Mouse (Mus musculus) cerebellum, postnatal 10 days (tissue): ENCODE data around the gene Evi2a.
A peak's percentile ranks its signal among the peaks of the same experiment; 100 is the strongest.

ENCODE experiments used
- DNase-seq, 2 experiments: peaks; one replicate each; pipeline ENCODE4 v3.0.0; 2021; ENCODE audit warnings: mixed read lengths in 2 of 2

Gene Evi2a

GRCm38 (mm10) chr11:79530333-79530761, at the start of gene Evi2a, which contains the start of gene Evi2:
Gene Evi2a (minus strand): TSS chr11:79530609.
Gene Evi2 (minus strand): TSS chr11:79530589.
- DNase-seq = no peak

GRCm38 (mm10) chr11:79577741-79578140, 47.3 kb upstream of the Evi2a start:
- DNase-seq = peak; percentile 87 to 91

GRCm38 (mm10) chr11:79575383-79576073, 45.1 kb upstream of the Evi2a start:
- DNase-seq = peak; percentile 63 to 69

DNA sequence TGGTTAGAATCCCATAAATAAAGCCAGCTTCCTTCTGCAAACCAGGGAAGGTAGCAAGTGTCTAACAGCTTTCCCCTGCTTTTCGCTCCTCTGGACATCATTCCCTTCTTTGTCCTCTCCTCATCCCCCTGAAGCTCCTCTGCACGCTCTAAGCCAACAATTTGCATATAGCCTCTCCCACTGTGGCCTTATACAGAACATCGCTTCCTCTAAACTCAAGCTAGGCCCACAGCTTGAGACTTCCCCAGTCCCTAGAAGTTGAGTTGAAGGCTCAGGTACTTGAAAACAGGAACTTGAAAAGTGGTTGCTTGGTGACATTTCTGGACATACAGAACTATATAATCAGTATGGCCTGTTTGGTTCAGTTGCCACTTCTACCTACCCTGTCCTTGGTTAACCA, 43.4 kb upstream of the Evi2a start:
- DNase-seq = no peak

DNA sequence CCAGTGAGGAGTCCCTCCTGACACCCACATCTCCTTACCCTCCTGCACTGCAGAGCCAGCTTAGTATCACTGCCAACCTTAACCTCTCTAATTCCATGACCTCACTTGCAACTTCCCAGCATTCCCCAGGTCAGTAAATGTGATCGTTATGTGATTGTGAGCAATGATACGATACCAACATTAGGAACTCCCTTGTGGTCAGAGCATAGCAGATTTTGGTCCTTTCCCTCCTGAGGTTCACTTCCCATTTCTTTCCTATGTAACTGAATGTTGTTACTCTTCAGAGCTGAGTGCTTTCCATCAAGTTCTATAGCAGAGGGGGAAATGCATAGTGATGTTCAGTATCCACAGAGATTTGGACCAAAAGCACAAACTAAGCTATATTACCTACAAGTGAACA, 39.9 kb upstream of the Evi2a start:
- no peak for DNase-seq

DNA sequence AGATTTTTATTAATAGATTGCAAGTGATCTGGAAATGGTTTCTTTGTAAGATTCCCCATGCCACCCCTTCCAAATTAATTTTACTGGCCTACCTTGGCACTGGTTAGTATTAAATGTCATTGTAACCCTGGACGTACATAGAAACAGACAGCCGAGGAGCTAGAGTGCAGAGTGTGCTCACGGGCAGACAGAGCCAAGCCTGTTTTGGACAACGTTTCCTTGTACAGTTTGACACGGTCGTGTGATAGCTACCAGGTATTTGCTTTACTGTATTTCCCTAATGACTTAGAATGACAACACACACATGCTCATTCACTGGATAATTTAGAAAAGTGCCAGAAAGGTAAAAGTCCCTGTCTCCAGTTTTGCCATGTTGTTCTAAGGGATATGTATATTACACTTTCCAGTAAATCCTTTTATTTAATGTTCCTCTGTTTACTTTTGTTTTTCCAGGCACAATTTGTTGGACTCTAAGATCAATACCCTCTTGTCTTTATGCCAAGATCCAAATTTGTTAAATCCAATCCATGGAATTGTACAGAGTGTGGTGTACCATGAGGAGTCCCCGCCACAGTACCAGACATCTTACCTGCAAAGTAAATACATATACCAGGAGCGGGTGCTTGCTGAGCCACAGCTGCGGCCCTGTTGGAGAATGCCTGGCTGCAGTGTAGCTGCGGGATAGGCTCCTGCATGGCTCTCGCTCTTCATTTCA, 37.9 kb upstream of the Evi2a start:
- no peak for DNase-seq

GRCm38 (mm10) chr11:79566947-79567346, 36.5 kb upstream of the Evi2a start:
- DNase-seq = no peak

GRCm38 (mm10) chr11:79563493-79563892, 33.1 kb upstream of the Evi2a start:
- DNase-seq = no peak

GRCm38 (mm10) chr11:79560536-79560935, 30.1 kb upstream of the Evi2a start:
- DNase-seq = no peak

DNA sequence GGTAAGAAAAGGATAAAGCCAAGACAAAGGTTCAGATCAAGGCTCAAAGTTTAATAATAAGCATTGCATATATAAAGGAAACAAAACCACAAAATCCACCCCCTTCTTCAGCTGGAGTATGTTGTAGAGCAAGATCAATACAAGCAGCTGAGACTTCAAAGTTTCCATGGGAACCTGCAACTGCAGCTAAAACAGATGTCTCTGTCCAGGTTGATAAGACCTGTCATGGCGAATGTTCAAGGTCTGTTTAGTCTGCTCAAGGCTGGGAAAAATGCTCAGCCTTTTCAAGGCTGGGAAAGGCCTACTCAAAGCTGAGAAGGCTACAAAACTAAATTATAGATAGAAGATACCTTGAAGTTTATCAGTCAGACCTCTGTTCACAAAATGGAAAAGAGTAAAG, 22.2 kb upstream of the Evi2a start:
- DNase-seq = no peak

DNA sequence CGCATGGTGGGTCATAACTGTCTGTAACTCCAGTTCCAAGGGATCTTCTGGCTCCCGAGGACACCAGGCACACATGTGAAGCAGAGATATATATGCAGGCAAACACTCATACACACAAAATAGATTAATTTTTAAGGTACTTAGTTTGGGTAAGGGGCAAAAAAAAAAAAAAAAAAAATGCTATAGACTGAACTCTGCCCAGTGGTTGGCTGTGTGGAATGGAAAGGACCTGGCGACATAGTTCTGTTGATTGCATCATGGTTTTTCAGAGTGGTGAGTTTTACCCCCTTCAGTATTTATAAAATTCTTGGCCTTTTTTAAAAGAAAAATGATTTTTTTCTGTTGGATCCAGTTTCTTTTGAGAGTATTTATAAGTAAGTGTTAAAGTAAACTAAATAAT, 5.9 kb upstream of the Evi2a start:
- DNase-seq = no peak

DNA sequence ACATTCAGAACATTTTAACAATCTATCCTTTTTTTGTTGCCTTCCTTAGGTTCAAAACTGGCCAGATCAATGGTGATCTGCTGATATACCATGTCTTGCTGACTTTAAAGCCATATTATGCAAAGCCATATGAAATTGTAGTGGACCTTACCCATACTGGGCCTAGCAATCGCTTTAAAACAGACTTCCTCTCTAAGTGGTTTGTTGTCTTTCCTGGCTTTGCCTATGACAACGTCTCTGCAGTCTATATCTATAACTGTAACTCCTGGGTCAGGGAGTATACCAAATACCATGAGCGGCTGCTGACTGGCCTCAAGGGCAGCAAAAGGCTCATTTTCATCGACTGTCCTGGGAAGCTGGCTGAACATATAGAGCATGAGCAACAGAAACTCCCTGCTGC, 5.1 kb upstream of the Evi2a start:
- no peak for DNase-seq

DNA sequence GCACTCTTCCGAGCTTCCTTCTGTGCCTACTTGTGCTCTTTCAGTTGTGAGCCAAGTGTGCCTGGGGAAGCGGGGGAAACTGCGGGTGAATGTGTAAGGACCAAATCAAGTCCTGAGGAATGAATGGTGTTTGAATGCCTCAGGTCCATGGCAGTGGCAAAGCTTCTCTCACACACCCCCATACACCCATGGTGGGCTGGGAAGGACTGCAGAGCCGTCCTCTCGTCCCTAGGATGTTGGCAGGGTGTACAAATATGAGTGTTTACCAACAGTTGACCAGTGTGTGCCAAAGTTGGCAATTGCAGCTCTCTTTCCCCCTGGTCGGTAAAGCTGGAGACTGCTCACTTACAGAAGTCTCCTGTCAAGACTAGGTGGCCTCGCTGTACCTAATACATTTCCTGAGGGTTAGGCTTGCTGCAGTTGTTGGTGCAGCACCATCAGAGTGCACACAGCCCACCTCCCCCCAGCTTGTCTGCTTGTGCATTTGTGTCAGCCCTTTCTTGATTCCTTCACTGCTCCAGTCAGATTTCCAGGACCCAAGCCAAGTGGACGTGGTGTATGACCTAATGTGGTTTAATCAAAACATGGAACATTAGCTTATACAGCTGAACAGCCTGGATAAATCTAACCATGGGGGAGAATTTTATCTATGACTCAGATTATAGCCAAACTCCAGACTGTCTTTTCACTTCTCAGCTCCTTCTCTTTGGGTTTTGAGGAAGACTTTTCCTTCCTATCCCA, 3.7 kb upstream of the Evi2a start:
- DNase-seq = peak; percentile 65 to 76

- DNase-seq = peak; percentile 18 to 24
These were observed 2.9 kb upstream of the Evi2a start for GRCm38 (mm10) chr11:79533311-79533710.

DNA sequence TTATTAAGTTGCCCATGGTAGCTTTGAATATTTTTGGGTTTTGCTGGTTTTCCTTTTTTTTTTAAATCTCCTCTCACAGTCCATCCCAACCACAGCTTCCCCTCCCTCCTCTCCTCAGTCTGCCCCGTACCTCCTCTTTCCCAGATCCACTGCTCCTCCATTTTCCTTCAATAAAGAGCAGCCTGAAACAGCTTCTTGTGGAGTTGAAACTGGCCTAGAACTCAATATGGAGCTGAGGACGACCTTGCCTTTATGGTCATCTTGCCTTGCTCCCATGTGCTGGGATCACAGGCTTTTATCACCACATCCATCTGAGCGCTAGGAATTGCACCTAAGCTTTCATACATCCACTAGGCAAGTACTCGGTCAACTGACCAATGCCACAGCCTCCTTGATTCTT, 1.1 kb upstream of the Evi2a start:
- no peak for DNase-seq

GRCm38 (mm10) chr11:79530774-79531173, 365 bp upstream of the Evi2a start:
- no peak for DNase-seq

DNA sequence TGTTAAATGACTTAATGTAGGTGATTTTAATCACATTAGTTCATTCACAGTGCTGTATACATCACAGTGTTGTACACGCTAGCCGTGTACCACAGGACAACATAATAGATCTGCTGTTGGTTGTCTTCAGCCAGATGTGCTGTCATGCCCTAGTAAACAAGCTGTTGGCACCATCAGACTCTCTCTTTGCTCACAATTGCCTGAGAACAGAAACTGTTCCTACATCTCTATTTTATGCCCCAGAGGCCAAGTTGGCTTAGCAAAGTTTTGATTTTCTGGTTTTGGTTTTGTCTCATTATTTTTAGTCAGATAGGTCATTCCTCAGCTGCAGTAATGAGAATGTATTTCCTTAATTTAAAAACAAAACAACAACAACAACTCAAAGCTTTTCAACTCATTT, 673 bp downstream of the Evi2a start:
- no peak for DNase-seq

- no peak for DNase-seq
These were observed 1.2 kb downstream of the Evi2a start for GRCm38 (mm10) chr11:79529226-79529625.

- DNase-seq = no peak
These were observed 1.8 kb downstream of the Evi2a start for GRCm38 (mm10) chr11:79528601-79529000.

DNA sequence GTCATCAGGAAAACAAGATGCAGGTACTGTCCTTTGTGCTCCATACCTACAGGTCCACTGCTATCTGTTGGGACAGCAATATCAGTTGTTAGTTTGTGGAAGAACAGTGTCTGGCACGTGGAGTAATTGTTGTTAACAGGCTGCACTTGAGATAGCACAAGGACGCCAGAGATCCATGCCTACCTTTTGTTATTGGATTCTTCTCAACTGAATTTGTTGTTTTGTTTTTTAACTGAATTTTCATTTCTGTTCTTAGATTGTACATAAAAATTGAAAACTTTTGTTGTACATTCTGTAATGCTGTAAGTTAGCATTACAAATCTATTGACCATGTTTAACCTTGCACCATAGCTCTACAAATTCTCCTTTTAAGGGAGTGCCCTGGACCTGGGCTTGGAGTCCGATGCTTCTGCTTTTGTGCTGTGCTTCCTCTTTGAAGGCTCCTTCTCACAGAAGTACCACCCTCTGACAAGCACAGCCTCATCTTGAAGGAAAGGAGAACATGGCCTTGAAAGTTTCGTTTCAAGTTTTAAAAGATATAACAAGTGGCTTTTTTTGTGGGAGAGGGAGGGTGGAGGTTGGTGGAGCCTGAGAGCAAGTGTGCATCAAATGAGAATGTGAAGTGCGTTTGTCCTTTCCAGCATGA, 2.5 kb downstream of the Evi2a start:
- no peak for DNase-seq

- no peak for DNase-seq
These were observed 3.2 kb downstream of the Evi2a start for GRCm38 (mm10) chr11:79527015-79527738.

DNA sequence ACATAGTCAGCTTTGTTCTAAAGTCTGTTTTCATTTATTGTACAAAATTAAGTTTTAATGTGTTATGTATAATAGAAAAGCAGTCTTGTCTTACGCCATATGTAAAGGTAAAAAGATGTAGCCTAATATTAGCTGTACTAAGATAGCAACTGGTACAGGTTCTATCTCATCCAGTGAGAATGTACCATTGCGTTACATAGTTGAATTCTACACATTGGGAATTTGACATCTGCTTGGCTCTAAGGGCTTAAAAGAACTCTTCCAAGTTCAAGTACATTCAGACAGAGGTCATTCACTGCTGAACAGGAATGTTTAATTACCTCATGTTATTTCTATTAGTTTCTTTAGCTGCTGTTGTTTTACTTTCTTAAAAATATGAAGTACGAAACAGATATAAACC, 3.9 kb downstream of the Evi2a start:
- no peak for DNase-seq

DNA sequence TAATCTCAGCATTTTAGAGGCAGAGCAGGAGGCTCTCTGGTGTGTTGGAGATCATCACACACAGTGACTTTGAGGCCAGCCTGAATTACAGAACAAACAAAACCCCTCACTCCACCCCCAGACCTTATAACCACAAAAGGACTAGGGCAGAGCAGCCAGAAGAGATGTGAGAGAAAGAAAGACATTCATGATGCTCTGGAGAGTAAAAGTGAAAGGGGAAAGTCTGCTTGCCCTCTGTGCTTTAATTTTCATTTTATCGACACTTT, 6.2 kb downstream of the Evi2a start:
- DNase-seq = no peak
